Mouse (Mus musculus) olfactory bulb, adult 2 months (tissue): ENCODE results near the gene LTO1. TPM values are rescaled to one million over a fixed set of nuclear protein-coding genes. Genes with fewer than 3 reads are reported as not detected.

Experiments
- H3K27ac ChIP-seq: fragments of 200-500 bp; 2 replicates; pipeline ENCODE4 v1.5.1; 2012; ENCODE audit warnings: low read depth, low read length; ENCODE audit not compliant: insufficient read depth
- H3K4me1 ChIP-seq: fragments of 200-500 bp; 2 replicates; pipeline ENCODE4 v1.6.1; 2012; ENCODE audit warnings: low read length; ENCODE audit not compliant: control insufficient read depth, insufficient read depth
- H3K4me3 ChIP-seq: fragments of 200-500 bp; 2 replicates; pipeline ENCODE4 v1.5.1; 2012; ENCODE audit warnings: mild to moderate bottlenecking, low read depth, low read length, moderate library complexity; ENCODE audit not compliant: insufficient read depth
- CTCF ChIP-seq: fragments of 200-500 bp; IDR thresholded peaks from 2 replicates; pipeline ENCODE4 v1.5.1; 2012; ENCODE audit warnings: low read depth, mild to moderate bottlenecking, low read length, moderate library complexity; ENCODE audit not compliant: insufficient read depth
- POLR2A ChIP-seq: fragments of 200-500 bp; IDR thresholded peaks from 2 replicates; pipeline ENCODE4 v1.6.1; 2012; ENCODE audit warnings: mild to moderate bottlenecking, low read depth, low read length, moderate library complexity; ENCODE audit not compliant: insufficient read depth
- WGBS: fragments of 180-500 bp; shearing (Covaris S2); methylation state at CpG from one replicate; pipeline ENCODE4 v1.1.7; 2018; 5-methylcytosine and 5-hydroxymethylcytosine counted together
- polyA plus RNA-seq: library from polyadenylated mRNA; stranded (reverse); fragments of >200 nt; gene quantifications from 2 replicates; pipeline ENCODE4 v1.2.4, GENCODE M21; 2012; ENCODE audit warnings: low replicate concordance; ENCODE audit not compliant: missing spikeins, insufficient read depth, insufficient read length

The LTO1 gene
- polyA plus RNA-seq, 1 experiment = not detected

GRCm38 (mm10) chr7:144942071-144942743 lies 27.3 kb downstream of the LTO1 start:
- no peak overlapping the region for H3K27ac ChIP-seq
- under 1% methylated on average over 35 of the region's 35 CpGs for WGBS
- H3K4me1 ChIP-seq = peaks cover 47% of the 10 kb centered on the region
- no peak overlapping the region for H3K4me3 ChIP-seq
- TF ChIP-seq POLR2A = no peak
- TF ChIP-seq CTCF = no peak

GRCm38 (mm10) chr7:144942744-144943135 lies 27.8 kb downstream of the LTO1 start:
- no peak overlapping the region for H3K27ac ChIP-seq
- peak overlapping the region; percentile 51 for H3K4me3 ChIP-seq
- TF ChIP-seq POLR2A (no peak), CTCF (no peak)
- peaks cover 45% of the 10 kb centered on the region for H3K4me1 ChIP-seq
- under 1% methylated on average over 20 of the region's 20 CpGs for WGBS

- TF ChIP-seq POLR2A (no peak), CTCF (no peak)
- WGBS = 1% methylated on average over 45 of the region's 45 CpGs
- H3K4me3 ChIP-seq = peak overlapping the region; percentile 51
- H3K27ac ChIP-seq = no peak overlapping the region
- peaks cover 40% of the 10 kb centered on the region for H3K4me1 ChIP-seq
These were observed 28.4 kb downstream of the LTO1 start for GRCm38 (mm10) chr7:144943254-144943653.

DNA sequence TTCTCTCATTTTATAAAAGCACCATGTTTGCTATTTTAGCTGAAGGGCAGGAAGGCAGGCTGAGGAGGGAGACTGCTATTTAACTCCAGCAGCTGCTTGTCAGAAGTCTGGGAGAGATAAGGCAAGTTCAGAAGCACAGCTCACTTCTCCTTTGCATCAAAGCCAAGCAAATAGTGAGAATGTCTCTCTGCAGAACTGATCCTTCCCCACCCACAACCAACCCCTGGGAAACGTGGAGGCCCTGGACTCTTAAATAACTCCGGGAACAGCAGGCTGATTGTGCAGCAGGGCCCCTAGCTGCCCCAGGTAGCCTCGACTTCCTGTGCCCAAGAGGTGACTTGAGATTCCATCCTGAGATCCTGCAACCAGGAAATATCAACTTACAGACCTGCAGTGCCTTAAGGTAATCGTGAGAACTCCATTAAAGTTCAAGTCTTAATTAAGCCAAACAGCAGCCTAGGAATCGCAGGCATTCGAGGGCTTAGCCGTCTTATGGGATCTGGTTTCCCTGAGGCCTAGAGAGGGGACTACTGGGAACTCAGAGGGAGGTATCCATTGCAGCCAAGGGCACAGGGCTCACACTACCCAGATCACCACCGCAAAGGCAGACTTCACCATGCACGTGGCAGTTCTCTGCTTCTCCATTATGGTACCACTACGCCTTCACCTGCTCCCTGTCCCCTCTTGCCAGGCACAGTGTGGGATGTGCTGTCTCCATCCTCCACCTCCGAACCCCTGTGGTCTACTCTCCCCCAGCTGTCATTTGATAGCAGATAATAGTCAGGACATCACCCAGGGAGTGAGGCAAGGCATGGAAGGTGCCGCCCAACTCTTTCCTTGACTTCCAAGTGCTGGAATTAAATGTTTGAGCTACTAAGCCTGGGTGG lies 43.9 kb downstream of the LTO1 start:
- no peak overlapping the region for H3K27ac ChIP-seq
- peaks cover 7% of the 10 kb centered on the region; the same call in 1 of the 2 replicates for H3K4me1 ChIP-seq
- H3K4me3 ChIP-seq = no peak overlapping the region
- WGBS = 73% methylated on average over 12 of the region's 12 CpGs
- no peak for TF ChIP-seq CTCF
- TF ChIP-seq POLR2A = no peak

DNA sequence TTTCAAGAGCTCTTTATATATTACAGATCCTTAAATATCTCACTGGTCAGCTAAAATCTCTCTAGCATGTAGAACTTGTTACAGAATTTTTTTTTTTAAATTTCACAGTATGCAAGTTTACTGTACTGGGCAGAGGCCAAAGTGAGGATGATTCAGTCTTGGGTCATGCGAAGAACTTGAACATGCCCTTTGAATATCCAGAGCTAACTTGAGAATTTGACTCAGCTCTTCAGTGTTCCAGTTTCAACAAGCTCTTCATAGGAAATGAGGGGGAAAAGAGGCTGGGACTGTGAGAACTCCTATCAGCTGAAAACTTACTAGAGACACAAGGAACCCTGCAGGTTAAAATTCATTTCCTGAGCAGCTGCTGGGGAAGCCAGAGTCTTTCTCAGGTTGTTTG lies 49.0 kb downstream of the LTO1 start:
- no peak overlapping the region for H3K27ac ChIP-seq
- no peak overlapping the region for H3K4me3 ChIP-seq
- no peak for TF ChIP-seq POLR2A
- no peak for TF ChIP-seq CTCF
- peaks cover 2% of the 10 kb centered on the region; the same call in 1 of the 2 replicates for H3K4me1 ChIP-seq
- WGBS = 92% methylated on average over 1 of the region's 1 CpGs

- TF ChIP-seq CTCF (no peak), POLR2A (no peak)
- H3K27ac ChIP-seq = no peak overlapping the region
- H3K4me3 ChIP-seq = no peak overlapping the region
- H3K4me1 ChIP-seq = no peaks in the 10 kb centered on the region
- 94% methylated on average over 4 of the region's 4 CpGs for WGBS
These were observed 49.4 kb downstream of the LTO1 start for GRCm38 (mm10) chr7:144964316-144964715.

DNA sequence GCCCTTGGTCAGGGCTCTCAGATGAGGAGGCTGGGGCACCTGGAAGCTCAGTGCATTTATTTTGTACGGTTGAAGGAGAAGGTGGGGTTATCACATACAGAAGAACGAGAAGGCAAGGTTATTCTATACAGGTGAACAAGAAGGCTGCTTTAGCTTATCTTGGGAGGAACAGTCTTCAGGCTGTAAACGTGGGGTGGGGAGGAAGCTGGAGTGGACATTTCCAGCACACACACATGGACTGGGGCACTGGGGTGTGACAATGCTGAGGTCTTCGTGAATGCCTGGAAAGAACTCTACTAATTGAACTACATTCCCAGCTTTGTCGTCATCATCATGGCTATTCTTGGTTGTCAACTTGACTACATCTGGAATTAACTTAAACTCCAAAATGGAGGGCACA lies 51.0 kb downstream of the LTO1 start:
- H3K4me3 ChIP-seq = no peak overlapping the region
- no peak overlapping the region for H3K27ac ChIP-seq
- no peaks in the 10 kb centered on the region for H3K4me1 ChIP-seq
- WGBS = 84% methylated on average over 5 of the region's 5 CpGs
- no peak for TF ChIP-seq CTCF
- TF ChIP-seq POLR2A = no peak

- no peaks in the 10 kb centered on the region for H3K4me1 ChIP-seq
- no peak overlapping the region for H3K27ac ChIP-seq
- 69% methylated on average over 8 of the region's 8 CpGs for WGBS
- no peak overlapping the region for H3K4me3 ChIP-seq
- TF ChIP-seq CTCF (no peak), POLR2A (no peak)
These were observed 56.3 kb downstream of the LTO1 start for GRCm38 (mm10) chr7:144970997-144971768.

DNA sequence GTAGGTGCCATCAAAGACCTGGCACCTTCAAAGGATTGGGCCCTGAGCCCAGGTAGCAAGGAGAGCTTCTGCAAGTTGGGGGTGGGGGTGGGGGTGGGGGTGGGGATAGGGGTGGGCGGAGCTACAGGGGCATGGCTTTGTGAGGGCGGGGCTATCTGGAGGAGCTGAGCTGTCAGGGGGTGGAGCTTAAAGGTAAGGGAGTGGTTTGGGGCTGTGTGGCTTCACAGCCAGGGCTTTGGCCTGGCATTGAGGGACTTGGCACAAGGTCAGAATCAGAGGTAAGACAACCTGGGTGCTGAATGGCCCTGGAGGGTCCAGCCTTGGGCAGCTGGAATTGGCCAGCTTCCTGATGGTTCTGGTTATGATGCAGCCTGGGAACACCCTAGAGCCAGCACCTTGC lies 56.9 kb downstream of the LTO1 start:
- no peak overlapping the region for H3K27ac ChIP-seq
- WGBS = 41% methylated on average over 2 of the region's 2 CpGs
- no peaks in the 10 kb centered on the region for H3K4me1 ChIP-seq
- no peak for TF ChIP-seq POLR2A
- TF ChIP-seq CTCF = no peak
- no peak overlapping the region for H3K4me3 ChIP-seq
